Mouse (Mus musculus) intestine, embryonic 14.5 days (tissue): ENCODE results near the gene Ptprd. TPM values are rescaled to one million over a fixed set of nuclear protein-coding genes. Genes with fewer than 3 reads are reported as not detected.

Source experiments
- ATAC-seq: fragments of 200-750 bp; cut with Nextera tagmentation; replicated peaks from 2 replicates; pipeline ENCODE4 v1.8.0; 2017; ENCODE audit warnings: low read depth, moderate number of reproducible peaks, moderate TSS enrichment, moderate library complexity; ENCODE audit not compliant: low FRiP score, low TSS enrichment
- DNase-seq: peaks from one replicate; pipeline ENCODE4 v3.0.0-alpha.2; 2018; ENCODE audit warnings: low spot score
- H3K27ac ChIP-seq: fragments of 300-500 bp; sonication (generic); 2 replicates; pipeline ENCODE4 v1.5.1; 2014; ENCODE audit warnings: low read depth, mild to moderate bottlenecking, control low read depth
- H3K27me3 ChIP-seq: fragments of 300-500 bp; sonication (generic); replicated peaks from 2 replicates; pipeline ENCODE4 v1.6.1; 2014; ENCODE audit warnings: low read length, control low read depth; ENCODE audit not compliant: control insufficient read depth, insufficient read depth
- H3K36me3 ChIP-seq: fragments of 300-500 bp; sonication (generic); 2 replicates; pipeline ENCODE4 v1.6.1; 2014; ENCODE audit warnings: low read length, control low read depth; ENCODE audit not compliant: control insufficient read depth, insufficient read depth
- H3K4me1 ChIP-seq: fragments of 300-500 bp; sonication (generic); replicated peaks from 2 replicates; pipeline ENCODE4 v1.6.1; 2014; ENCODE audit warnings: low read length, control low read depth, mixed read lengths; ENCODE audit not compliant: control insufficient read depth, insufficient read depth
- H3K4me2 ChIP-seq: fragments of 300-500 bp; sonication (generic); 2 replicates; pipeline ENCODE4 v1.6.1; 2014; ENCODE audit warnings: low read length
- H3K4me3 ChIP-seq: fragments of 300-500 bp; sonication (generic); 2 replicates; pipeline ENCODE4 v1.5.1; 2014; ENCODE audit warnings: low read depth, low read length, control low read depth, mixed read lengths
- H3K9ac ChIP-seq: fragments of 300-500 bp; sonication (generic); 2 replicates; pipeline ENCODE4 v1.6.1; 2014; ENCODE audit warnings: mild to moderate bottlenecking, low read length
- H3K9me3 ChIP-seq: fragments of 300-500 bp; sonication (generic); 2 replicates; pipeline ENCODE4 v1.6.1; 2016; ENCODE audit warnings: low read length, control low read depth; ENCODE audit not compliant: control insufficient read depth
- WGBS: fragments of 180-500 bp; shearing (Covaris S2); extraction: QIAGEN DNeasy Blood & Tissue Kit; methylation state at CpG from one replicate; pipeline ENCODE4 v1.1.7; 2014; 5-methylcytosine and 5-hydroxymethylcytosine counted together
- polyA plus RNA-seq: library from polyadenylated mRNA; unstranded; fragments of >200 nt; fragmentation: Nextera tagmentation; extraction: Ambion mirVana; gene quantifications from 2 replicates; pipeline ENCODE4 v1.2.1, GENCODE M21; 2014

The Ptprd gene
- polyA plus RNA-seq, 1 experiment from 2014 or later, result 19.4 TPM

DNA sequence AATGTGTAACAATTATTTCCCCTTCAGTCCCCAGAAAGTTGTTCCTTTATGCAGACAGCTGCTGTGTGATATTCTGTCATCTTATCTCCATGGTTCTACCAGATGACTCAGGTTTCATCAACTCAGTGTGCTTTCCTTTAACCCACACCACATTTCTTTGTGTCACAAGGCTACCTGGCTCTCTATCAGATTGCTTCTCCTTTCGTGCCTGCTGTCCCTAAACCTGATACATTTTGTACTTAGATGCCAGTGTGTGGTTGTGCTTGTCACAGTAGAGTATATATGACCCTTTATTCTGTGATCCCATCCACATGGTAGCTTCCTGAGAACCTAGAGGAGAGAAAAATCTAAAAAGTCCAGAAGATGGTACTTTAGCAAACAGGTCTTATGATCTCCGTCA lies 1445.3 kb downstream of the Ptprd start:
- H3K4me1 ChIP-seq, result no peaks in the 10 kb centered on the region
- no peaks in the 10 kb centered on the region for H3K36me3 ChIP-seq
- WGBS, result 85% methylated on average over 2 of the region's 2 CpGs
- H3K4me3 ChIP-seq, result no peak overlapping the region
- H3K27ac ChIP-seq, result no peak overlapping the region
- no peaks in the 10 kb centered on the region for H3K9me3 ChIP-seq
- H3K27me3 ChIP-seq, result no peaks in the 10 kb centered on the region
- no peak overlapping the region for H3K4me2 ChIP-seq
- ATAC-seq (no peak), DNase-seq (no peak)
- H3K9ac ChIP-seq, result no peak overlapping the region

DNA sequence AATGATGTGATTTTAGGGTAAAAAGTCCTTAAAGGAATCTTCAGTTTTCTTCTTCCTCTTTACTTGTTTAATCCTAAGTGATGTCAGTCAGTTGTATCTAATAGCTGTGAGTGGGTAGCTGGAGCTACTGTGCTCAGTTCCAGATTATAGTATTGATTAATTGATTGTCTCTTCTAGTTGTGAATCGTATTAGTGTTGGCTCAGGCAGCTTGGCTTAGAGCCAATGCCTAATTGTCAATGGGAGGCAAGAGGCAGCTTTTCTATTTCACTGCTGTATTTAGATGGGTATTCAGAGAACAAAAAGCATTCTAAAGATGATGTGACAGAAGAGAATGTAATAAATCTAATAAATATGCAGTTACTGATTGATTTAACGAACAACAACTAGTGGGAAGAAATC lies 1461.1 kb downstream of the Ptprd start:
- H3K4me1 ChIP-seq, result no peaks in the 10 kb centered on the region
- H3K36me3 ChIP-seq, result no peaks in the 10 kb centered on the region
- WGBS, result 46% methylated on average over 2 of the region's 2 CpGs
- no peak overlapping the region for H3K27ac ChIP-seq
- H3K4me2 ChIP-seq, result no peak overlapping the region
- no peak overlapping the region for H3K4me3 ChIP-seq
- H3K27me3 ChIP-seq, result no peaks in the 10 kb centered on the region
- ATAC-seq (no peak), DNase-seq (no peak)
- no peak overlapping the region for H3K9ac ChIP-seq
- H3K9me3 ChIP-seq, result no peaks in the 10 kb centered on the region

- no peak overlapping the region for H3K4me2 ChIP-seq
- no peak overlapping the region for H3K27ac ChIP-seq
- H3K36me3 ChIP-seq, result no peaks in the 10 kb centered on the region
- DNase-seq, result no peak
- 63% methylated on average over 1 of the region's 1 CpGs for WGBS
- H3K9ac ChIP-seq, result no peak overlapping the region
- H3K9me3 ChIP-seq, result no peaks in the 10 kb centered on the region
- ATAC-seq, result no peak
- H3K27me3 ChIP-seq, result no peaks in the 10 kb centered on the region
- no peak overlapping the region for H3K4me3 ChIP-seq
- H3K4me1 ChIP-seq, result no peaks in the 10 kb centered on the region
These were observed 1475.9 kb downstream of the Ptprd start for GRCm38 (mm10) chr4:76735831-76736230.

DNA sequence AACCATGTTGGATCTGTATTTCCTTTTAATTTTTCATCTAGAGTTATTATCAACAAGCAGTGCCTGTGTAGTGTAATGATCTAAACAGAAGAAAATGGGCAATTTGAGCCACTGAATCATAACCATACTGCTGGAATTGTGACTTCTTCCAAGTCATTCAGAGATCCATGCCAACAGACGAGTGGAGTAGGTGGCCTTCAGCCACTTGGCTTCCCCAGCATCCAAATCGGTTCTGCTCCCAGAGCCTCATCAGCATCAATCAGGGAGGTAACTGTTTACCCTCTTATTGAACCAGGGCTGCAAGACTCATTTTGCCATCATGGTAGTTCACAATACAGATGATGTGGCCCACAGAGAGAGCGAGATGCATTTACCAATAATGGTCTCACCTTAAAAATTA lies 1536.0 kb downstream of the Ptprd start:
- WGBS, result 73% methylated on average over 3 of the region's 3 CpGs
- no peak for ATAC-seq

DNA sequence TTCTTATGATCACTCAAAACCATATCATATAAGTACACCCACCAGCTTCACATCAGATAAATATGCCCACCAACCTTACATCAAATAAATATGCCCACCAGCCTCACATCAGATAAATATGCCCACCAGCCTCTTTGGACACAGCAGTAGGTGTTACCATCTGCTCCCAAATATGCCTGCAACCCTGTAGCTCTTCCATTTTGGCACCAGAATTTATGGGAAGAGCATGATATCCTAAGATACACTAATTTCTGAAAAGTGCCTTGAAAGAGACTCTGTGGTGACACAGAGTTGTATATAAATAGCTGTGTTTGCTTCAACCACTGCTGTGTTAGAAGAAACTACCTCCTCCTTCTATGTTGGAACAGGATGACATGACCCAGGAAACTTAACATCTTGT lies 1538.5 kb downstream of the Ptprd start:
- no peak for DNase-seq
- Histone ChIP-seq H3K27ac (no peak overlapping the region), H3K9me3 (no peaks in the 10 kb centered on the region), H3K36me3 (no peaks in the 10 kb centered on the region), H3K4me1 (no peaks in the 10 kb centered on the region), H3K4me2 (no peak overlapping the region), H3K27me3 (no peaks in the 10 kb centered on the region), H3K4me3 (no peak overlapping the region), H3K9ac (no peak overlapping the region)
- ATAC-seq, result no peak

More for the DNA sequence above, 1536.0 kb downstream of the Ptprd start:
- Histone ChIP-seq H3K9ac (no peak overlapping the region), H3K36me3 (no peaks in the 10 kb centered on the region), H3K9me3 (no peaks in the 10 kb centered on the region), H3K27me3 (no peaks in the 10 kb centered on the region), H3K4me3 (no peak overlapping the region), H3K4me2 (no peak overlapping the region), H3K27ac (no peak overlapping the region), H3K4me1 (no peaks in the 10 kb centered on the region)
- DNase-seq, result no peak

GRCm38 (mm10) chr4:76672653-76673052 lies 1539.1 kb downstream of the Ptprd start:
- Histone ChIP-seq H3K4me1 (no peaks in the 10 kb centered on the region), H3K27ac (no peak overlapping the region), H3K4me3 (no peak overlapping the region), H3K36me3 (no peaks in the 10 kb centered on the region), H3K9ac (no peak overlapping the region), H3K27me3 (no peaks in the 10 kb centered on the region), H3K4me2 (no peak overlapping the region), H3K9me3 (no peaks in the 10 kb centered on the region)
- DNase-seq (no peak), ATAC-seq (no peak)

DNA sequence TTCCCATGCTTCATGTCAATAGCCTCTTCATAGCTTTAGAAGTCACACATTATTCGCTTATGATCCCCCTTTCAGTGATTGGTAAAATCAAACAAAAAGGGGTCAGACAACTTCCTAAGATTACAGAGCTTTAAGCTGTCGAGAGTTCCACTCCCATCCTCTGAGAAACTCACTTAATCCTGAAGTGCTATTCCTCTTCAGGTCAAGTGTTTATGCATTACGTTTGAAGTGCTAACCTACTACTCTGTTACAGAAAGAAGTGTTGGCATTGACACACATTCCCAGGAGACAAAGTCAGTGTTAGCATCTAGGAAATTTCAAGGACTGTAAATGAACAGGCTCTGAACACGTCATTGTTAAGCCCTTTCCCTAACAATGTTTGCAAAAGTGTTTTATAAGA lies 1550.0 kb downstream of the Ptprd start:
- no peak overlapping the region for H3K9ac ChIP-seq
- 46% methylated on average over 4 of the region's 4 CpGs for WGBS
- DNase-seq, result no peak
- H3K4me2 ChIP-seq, result no peak overlapping the region
- no peak for ATAC-seq
- no peak overlapping the region for H3K4me3 ChIP-seq
- H3K36me3 ChIP-seq, result no peaks in the 10 kb centered on the region
- no peak overlapping the region for H3K27ac ChIP-seq
- no peaks in the 10 kb centered on the region for H3K4me1 ChIP-seq
- H3K27me3 ChIP-seq, result no peaks in the 10 kb centered on the region
- H3K9me3 ChIP-seq, result no peaks in the 10 kb centered on the region

DNA sequence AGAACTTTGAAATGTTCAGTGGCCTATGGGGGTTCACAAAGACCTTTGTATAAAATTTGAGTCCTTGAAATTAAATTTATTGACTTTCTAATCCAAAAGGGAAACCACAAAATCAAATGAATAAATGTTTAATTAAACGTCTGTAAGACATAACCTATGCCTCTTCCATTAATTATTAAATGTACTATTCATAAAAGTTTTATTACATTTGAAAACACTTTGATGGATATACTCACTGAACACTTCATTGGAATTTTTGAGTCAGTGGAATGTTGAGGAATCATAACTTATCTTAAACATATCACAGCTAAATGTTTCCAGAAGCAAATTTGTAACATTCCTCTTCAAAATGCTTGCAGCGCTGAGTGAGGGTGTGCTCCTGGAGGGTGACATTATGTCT lies 1551.6 kb downstream of the Ptprd start:
- H3K27ac ChIP-seq, result no peak overlapping the region
- H3K4me2 ChIP-seq, result no peak overlapping the region
- no peaks in the 10 kb centered on the region for H3K36me3 ChIP-seq
- no peaks in the 10 kb centered on the region for H3K4me1 ChIP-seq
- no peak overlapping the region for H3K4me3 ChIP-seq
- DNase-seq (no peak), ATAC-seq (no peak)
- WGBS, result 62% methylated on average over 2 of the region's 2 CpGs
- no peaks in the 10 kb centered on the region for H3K9me3 ChIP-seq
- no peaks in the 10 kb centered on the region for H3K27me3 ChIP-seq
- H3K9ac ChIP-seq, result no peak overlapping the region

GRCm38 (mm10) chr4:76656734-76657133 lies 1555.0 kb downstream of the Ptprd start:
- Histone ChIP-seq H3K4me1 (no peaks in the 10 kb centered on the region), H3K9me3 (no peaks in the 10 kb centered on the region), H3K9ac (no peak overlapping the region), H3K4me3 (no peak overlapping the region), H3K36me3 (no peaks in the 10 kb centered on the region), H3K27ac (no peak overlapping the region), H3K4me2 (no peak overlapping the region), H3K27me3 (no peaks in the 10 kb centered on the region)
- WGBS, result 69% methylated on average over 3 of the region's 3 CpGs
- DNase-seq (no peak), ATAC-seq (no peak)
